Mouse (Mus musculus) c-Kit-negative CD71-positive TER-119-positive erythroid progenitor cells, embryonic 14.5 days (primary cell): Measurements from ENCODE around the gene Rmdn3.

Experiments used
- DNase-seq: peaks from one replicate; pipeline ENCODE4 v3.0.0-alpha.2; 2013; ENCODE audit warnings: low read depth, low spot score

Rmdn3 gene

GRCm38 (mm10) chr2:119101552-119101951, 55.3 kb downstream of the Rmdn3 start:
- DNase-seq, result no peak
